Mouse (Mus musculus) WW6 (cell line): Measurements from ENCODE around the gene Olfr774.
"Not testable (repeated sequence)": the region's sequence is repeated elsewhere in the genome, so short reads cannot be mapped to it uniquely, and the experiment has no call there.

Source experiments
- DNase-seq: peaks from one replicate; pipeline ENCODE4 v3.0.0-alpha.2; 2013; ENCODE audit warnings: low read depth, low spot score

Gene Olfr774

DNA sequence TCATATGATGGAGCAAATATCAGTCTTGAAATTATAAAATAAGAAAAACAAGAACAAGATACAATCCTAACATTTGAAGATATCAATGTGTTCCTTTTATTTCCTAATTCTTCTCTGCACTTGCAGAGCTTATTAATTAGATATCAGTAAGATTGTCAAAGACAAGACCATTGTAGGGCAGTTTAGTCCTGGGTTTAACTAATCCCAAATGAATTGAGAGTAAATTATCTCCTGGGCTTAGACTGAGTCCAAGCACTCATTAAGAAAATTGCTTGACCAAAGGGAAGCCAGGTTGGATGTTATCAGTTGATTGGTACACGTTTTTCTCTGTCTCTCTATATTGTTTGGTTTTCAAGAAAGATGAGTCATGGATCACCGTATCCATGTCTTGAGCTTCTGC lies at the start of gene Olfr774:
Olfr774 (plus strand) TSS at position 301 of the 400 bp plus-strand sequence.
- DNase-seq, result no peak

DNA sequence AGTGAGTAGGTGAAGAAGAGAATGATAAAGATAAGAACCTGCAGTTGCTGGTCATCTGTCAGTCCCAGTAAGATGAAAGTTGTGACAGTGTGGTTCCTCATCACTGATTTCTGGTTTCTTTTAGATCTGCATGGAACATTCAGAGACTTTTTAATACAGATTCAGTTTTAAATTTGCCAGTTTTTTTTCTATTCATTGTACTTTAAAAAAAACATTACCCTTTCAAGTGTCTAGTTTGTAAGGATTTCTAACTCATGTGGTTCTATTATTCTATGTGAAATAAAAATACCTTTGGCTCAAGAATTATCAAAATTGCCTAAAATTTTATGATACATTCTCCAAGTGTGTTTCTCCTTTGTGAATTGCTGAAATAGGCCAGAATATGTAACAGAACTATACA lies 48.7 kb upstream of the Olfr774 start, which contains the start of gene Olfr773:
Olfr773 (minus strand) TSS at position 101 of the 400 bp plus-strand sequence.
- DNase-seq, result not testable (repeated sequence)

DNA sequence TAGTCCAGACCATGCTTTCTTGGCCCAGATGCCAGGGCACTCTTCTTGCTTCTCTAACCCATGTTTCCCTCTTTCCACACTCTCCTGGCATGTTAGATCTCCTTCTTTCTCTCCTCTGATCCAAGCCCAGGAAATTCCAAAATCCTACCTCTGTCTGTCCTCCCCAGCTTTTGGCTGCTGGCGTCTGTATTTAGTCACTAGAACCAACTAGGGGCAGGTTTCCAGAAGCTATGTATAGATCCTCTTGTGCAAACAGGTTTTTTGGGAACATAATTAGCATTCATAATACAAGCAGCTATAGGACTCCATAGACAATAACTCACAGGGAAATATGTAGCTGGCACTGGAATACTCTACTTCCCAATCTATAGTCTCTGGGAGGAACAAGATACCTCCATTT lies 5.3 kb upstream of the Olfr774 start:
- no peak for DNase-seq

DNA sequence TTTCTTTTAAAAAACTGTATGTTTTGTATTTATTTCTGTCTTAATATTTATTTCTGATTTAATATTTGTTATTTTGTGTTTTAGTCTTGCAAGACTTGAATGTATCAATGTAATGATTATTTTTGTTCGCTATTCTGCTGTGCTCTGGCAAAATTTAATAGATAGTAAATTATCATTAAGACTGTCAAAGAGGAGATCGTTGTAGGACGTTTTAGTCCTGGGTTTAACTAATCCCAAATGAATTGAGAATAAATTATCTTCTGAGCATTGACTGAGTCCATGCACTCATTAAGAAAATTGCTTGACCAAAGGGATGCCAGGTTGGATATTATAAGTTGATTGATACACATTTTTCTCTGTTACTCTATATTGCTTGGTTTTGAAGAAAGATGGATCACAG lies 12.1 kb downstream of the Olfr774 start, which contains the start of gene Olfr775:
Olfr775 (plus strand) TSS at position 301 of the 400 bp plus-strand sequence.
- no peak for DNase-seq

DNA sequence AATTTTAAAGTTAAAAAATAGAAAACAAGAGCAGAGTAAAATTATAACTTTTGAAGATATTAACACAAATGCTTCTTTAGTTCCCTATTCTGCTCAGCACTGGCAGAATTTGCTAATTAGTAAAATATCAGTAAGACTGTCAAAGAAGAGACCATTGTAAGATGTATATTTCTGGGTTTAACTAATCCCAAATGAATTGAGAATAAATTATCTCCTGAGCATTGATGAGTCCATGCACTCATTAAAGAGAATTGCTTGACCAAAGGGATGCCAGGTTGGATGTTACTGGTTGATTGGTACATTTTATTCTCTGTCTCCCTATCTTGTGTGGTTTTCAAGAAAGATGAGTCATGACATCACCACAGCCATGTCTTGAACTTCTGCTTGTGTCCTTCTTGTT lies 22.8 kb downstream of the Olfr774 start, which contains the start of gene Olfr776:
Olfr776 (plus strand) TSS at position 301 of the 400 bp plus-strand sequence.
- DNase-seq, result no peak

DNA sequence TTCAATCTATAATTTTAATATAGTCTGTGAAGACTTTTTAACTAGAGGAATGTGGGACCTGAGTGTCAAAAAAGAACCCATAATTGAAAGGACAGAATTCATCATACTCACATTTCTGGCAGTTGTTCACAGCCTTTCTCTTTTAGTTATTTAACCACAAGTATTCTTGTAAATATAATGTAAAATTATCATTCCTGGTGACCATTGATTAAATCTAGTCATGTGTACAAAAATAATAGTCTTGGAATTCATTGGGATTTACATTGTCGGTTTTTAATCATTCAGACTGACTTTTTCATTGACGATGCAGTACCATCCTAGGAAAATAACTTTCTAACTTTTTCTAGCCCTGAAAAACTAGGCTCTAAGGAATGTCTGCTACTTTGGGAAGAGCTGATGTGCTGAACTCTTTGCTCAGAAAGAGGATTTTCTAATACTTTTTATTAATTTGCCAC lies 35.1 kb downstream of the Olfr774 start, which contains the start of gene Olfr777:
Olfr777 (minus strand) TSS at position 405 of the 455 bp plus-strand sequence.
- DNase-seq, result no peak
